23 mouse cellular contexts compared by ENCODE assay signal in the genomic region with DNA sequence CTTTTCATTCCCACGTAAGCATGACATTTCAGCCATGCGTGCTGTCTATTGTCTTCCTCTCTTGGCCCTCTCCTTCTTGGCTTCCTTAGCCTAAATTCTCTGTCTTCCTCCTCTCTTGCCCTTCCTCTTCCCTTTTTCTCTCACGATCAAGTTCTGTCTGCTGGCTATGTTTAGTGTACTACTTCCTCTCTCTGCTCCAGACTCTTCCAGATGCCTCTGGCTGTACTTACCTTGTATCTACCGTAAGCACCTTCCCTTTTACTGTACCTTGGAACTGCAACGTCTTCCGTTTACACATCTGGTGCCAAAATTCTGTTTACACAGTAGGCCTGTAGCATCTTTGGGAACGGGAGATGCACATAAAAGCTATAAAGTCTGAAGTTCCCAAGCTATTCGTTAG. TPM values are rescaled to one million over a fixed set of nuclear protein-coding genes. Genes with fewer than 3 reads are reported as not detected.
"Had no signal": no experiment of that assay in that cellular context is flagged by ENCODE, and none has a peak within 500 bp of the region (broad histone marks: within the 10 kb centered on the region; RNA-seq: fewer than 3 reads in every experiment).

No protein-coding gene starts in this region.

- H3K9me3 ChIP-seq: liver, embryonic 15.5 days; midbrain, embryonic 15.5 days; neural tube, embryonic 13.5 days; stomach, embryonic 15.5 days had no signal

- H3K4me2 ChIP-seq: liver, embryonic 11.5 days; liver, embryonic 15.5 days; midbrain, embryonic 11.5 days; midbrain, embryonic 15.5 days; neural tube, embryonic 13.5 days; stomach, embryonic 15.5 days had no signal

- DNase-seq: kidney, adult 2 months; kidney, postnatal 25 days; layer of hippocampus, adult 9-11 months; layer of hippocampus, postnatal 36 days; lung, adult 2 months; lung, postnatal 36 days; retina, postnatal 1 day; right cerebral cortex, postnatal 14 days; thymus, postnatal 14 days had no signal

- H3K27ac ChIP-seq: liver, embryonic 15.5 days; midbrain, embryonic 15.5 days; neural tube, embryonic 13.5 days; stomach, embryonic 15.5 days had no signal

- H3K36me3 ChIP-seq: liver, embryonic 15.5 days; midbrain, embryonic 15.5 days; neural tube, embryonic 13.5 days; stomach, embryonic 15.5 days had no signal

- H3K4me3 ChIP-seq: liver, embryonic 15.5 days; midbrain, embryonic 15.5 days; neural tube, embryonic 13.5 days; stomach, embryonic 15.5 days had no signal

- ATAC-seq: lung, postnatal 0 days; midbrain, embryonic 15.5 days had no signal

- H3K27me3 ChIP-seq: liver, embryonic 15.5 days; midbrain, embryonic 15.5 days; neural tube, embryonic 13.5 days; stomach, embryonic 15.5 days had no signal

- H3K9ac ChIP-seq: liver, embryonic 15.5 days; midbrain, embryonic 15.5 days; neural tube, embryonic 13.5 days; stomach, embryonic 15.5 days had no signal

- H3K4me1 ChIP-seq: liver, embryonic 15.5 days; midbrain, embryonic 15.5 days; neural tube, embryonic 13.5 days; stomach, embryonic 15.5 days had no signal

RNA-seq across cellular contexts. Expression of gene 2610528A11Rik, which starts 4.4 kb away (rescaled TPM):
- total RNA-seq: layer of hippocampus, adult 18-20 months; monocyte, adult 5-6 weeks had no signal
- polyA plus RNA-seq: midbrain, embryonic 11.5 days; midbrain, embryonic 15.5 days had no signal

RNA-seq across cellular contexts. Expression of gene Cdhr1, which starts 11.3 kb away (rescaled TPM):
- total RNA-seq: monocyte, adult 5-6 weeks had no signal
- polyA plus RNA-seq: liver, embryonic 15.5 days had no signal

RNA-seq across cellular contexts. Expression of gene Lrit2, which starts 41.7 kb away (rescaled TPM):
- total RNA-seq: layer of hippocampus, adult 18-20 months; layer of hippocampus, postnatal 36 days; left cerebral cortex, adult 8-10 months; left cerebral cortex, postnatal 36 days; monocyte, adult 5-6 weeks had no signal
- polyA plus RNA-seq: kidney, embryonic 16.5 days; limb, embryonic 14.5 days; liver, embryonic 11.5 days; liver, embryonic 15.5 days; lung, adult 2 months; lung, postnatal 0 days; midbrain, embryonic 11.5 days; midbrain, embryonic 15.5 days; neural tube, embryonic 13.5 days; spleen, adult 2 months; stomach, embryonic 15.5 days had no signal

RNA-seq across cellular contexts. Expression of gene Lrit1, which starts 54.8 kb away (rescaled TPM):
- total RNA-seq: layer of hippocampus, adult 18-20 months; layer of hippocampus, postnatal 36 days; left cerebral cortex, postnatal 36 days; monocyte, adult 5-6 weeks had no signal
- polyA plus RNA-seq: kidney, embryonic 16.5 days; limb, embryonic 14.5 days; liver, embryonic 11.5 days; liver, embryonic 15.5 days; lung, adult 2 months; lung, postnatal 0 days; midbrain, embryonic 11.5 days; midbrain, embryonic 15.5 days; neural tube, embryonic 13.5 days; stomach, embryonic 15.5 days had no signal
